In the genomic region with DNA sequence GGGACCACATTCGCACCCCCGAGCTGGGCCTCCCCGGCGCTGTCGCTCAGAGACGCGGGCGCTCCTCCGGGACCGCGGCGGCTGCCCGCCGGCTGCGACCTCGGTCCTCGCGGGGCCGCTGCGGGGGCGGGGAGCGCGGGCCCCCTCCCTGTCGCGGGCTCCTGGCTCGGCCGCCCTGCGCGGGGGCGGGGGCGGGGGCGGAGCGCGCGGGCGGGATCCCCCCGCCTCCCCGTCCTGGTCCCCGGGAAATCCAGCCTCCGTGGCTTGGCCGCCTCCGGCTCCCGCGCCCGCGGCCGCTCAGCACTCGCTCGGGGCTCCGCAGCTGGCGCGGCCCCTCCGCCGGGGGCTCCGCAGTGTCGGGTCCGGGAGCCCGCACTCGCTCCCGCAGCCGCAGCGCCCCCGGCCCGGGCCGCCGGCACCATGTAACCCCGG, we compare ENCODE assay signal across 8 mouse cellular contexts. TPM values are rescaled to one million over a fixed set of nuclear protein-coding genes. Genes with fewer than 3 reads are reported as not detected.
A peak's percentile ranks its signal among the peaks of the same experiment; 100 is the strongest.
DNase-seq lines count a peak whose midpoint lies in the region; ATAC-seq and TF ChIP-seq lines count a peak whose summit lies in the region.

Gene Dlgap3, plus strand, starts transcription at position 291 of the 432 bp plus-strand sequence.

- H3K27me3 ChIP-seq in forebrain, embryonic 11.5 days (ENCODE audit: control insufficient read depth, insufficient read depth, low read length): peaks cover 27% of the 10 kb centered on the region
- peaks cover 53% of the 10 kb centered on the region for H3K27me3 ChIP-seq in intestine, embryonic 15.5 days (replicated peaks)
- H3K27me3 ChIP-seq in liver, embryonic 12.5 days (replicated peaks): peaks cover 87% of the 10 kb centered on the region

- H3K4me2 ChIP-seq in forebrain, embryonic 11.5 days (ENCODE audit: low read depth, low read length, severe bottlenecking): peak within 1 kb of the TSS; percentile 99
- peak within 1 kb of the TSS; percentile 99 for H3K4me2 ChIP-seq in intestine, embryonic 15.5 days (replicated peaks)
- H3K4me2 ChIP-seq in liver, embryonic 12.5 days: peak within 1 kb of the TSS; percentile 77

- peak; percentile 61 for ATAC-seq in forebrain, embryonic 11.5 days (replicated peaks; ENCODE audit: low FRiP score)
- peak; percentile 76 for ATAC-seq in intestine, embryonic 15.5 days
- peak; percentile 45 for ATAC-seq in liver, embryonic 12.5 days
- no peak for ATAC-seq in megakaryocyte progenitor cell, adult 5-6 weeks (replicated peaks; ENCODE audit: poor library complexity)

- TF ChIP-seq CTCF in layer of hippocampus, adult 2 months (conservative IDR thresholded peaks at IDR 0.05): no peak
- no peak for TF ChIP-seq CTCF in olfactory bulb, adult 2 months (IDR thresholded peaks at IDR 0.05; ENCODE audit: insufficient read depth, low read depth, low read length)

- no peaks in the 10 kb centered on the region for H3K9me3 ChIP-seq in forebrain, embryonic 11.5 days (ENCODE audit: control insufficient read depth, low read length)
- H3K9me3 ChIP-seq in intestine, embryonic 15.5 days: no peaks in the 10 kb centered on the region
- no peaks in the 10 kb centered on the region for H3K9me3 ChIP-seq in liver, embryonic 12.5 days (replicated peaks)

- H3K4me3 ChIP-seq in layer of hippocampus, adult 2 months: peak within 1 kb of the TSS; percentile 81
- H3K4me3 ChIP-seq in forebrain, embryonic 11.5 days (ENCODE audit: low read depth, low read length): peak within 1 kb of the TSS; percentile 71
- peak within 1 kb of the TSS; percentile 81 for H3K4me3 ChIP-seq in intestine, embryonic 15.5 days (replicated peaks)
- H3K4me3 ChIP-seq in liver, embryonic 12.5 days: peak within 1 kb of the TSS; percentile 59
- H3K4me3 ChIP-seq in olfactory bulb, adult 2 months (ENCODE audit: insufficient read depth, low read depth, low read length): peak within 1 kb of the TSS; percentile 93

- DNase-seq in layer of hippocampus, adult 2 months (ENCODE audit: low spot score in 2 of 2): no peak
- no peak for DNase-seq in layer of hippocampus, adult 9-11 months
- peak; percentile 63 for DNase-seq in adrenal gland, postnatal 25 days
- no peak for DNase-seq in forebrain, embryonic 11.5 days (ENCODE audit: low spot score)

- no peak; the same call in 1 of the 2 replicates for TF ChIP-seq POLR2A in olfactory bulb, adult 2 months (IDR thresholded peaks at IDR 0.05; ENCODE audit: insufficient read depth, low read depth, low read length)

- peak within 1 kb of the TSS; percentile 80 for H3K9ac ChIP-seq in forebrain, embryonic 11.5 days (ENCODE audit: low read length)
- peak within 1 kb of the TSS; percentile 58 for H3K9ac ChIP-seq in intestine, embryonic 15.5 days
- H3K9ac ChIP-seq in liver, embryonic 12.5 days: peak within 1 kb of the TSS; percentile 35

- H3K36me3 ChIP-seq in forebrain, embryonic 11.5 days (ENCODE audit: control insufficient read depth, insufficient read depth, low read length): no peaks in the 10 kb centered on the region
- H3K36me3 ChIP-seq in intestine, embryonic 15.5 days: no peaks in the 10 kb centered on the region
- no peaks in the 10 kb centered on the region for H3K36me3 ChIP-seq in liver, embryonic 12.5 days

- peaks cover 7% of the 10 kb centered on the region; the same call in 1 of the 2 replicates for H3K4me1 ChIP-seq in forebrain, embryonic 11.5 days (replicated peaks; ENCODE audit: control insufficient read depth, insufficient read depth, low read length)
- peaks cover 15% of the 10 kb centered on the region for H3K4me1 ChIP-seq in intestine, embryonic 15.5 days (replicated peaks)
- peaks cover 15% of the 10 kb centered on the region for H3K4me1 ChIP-seq in liver, embryonic 12.5 days
- H3K4me1 ChIP-seq in olfactory bulb, adult 2 months (ENCODE audit: control insufficient read depth, insufficient read depth, low read length): peaks cover 23% of the 10 kb centered on the region

- H3K27ac ChIP-seq in layer of hippocampus, adult 2 months: peak within 1 kb of the TSS; percentile 96
- H3K27ac ChIP-seq in forebrain, embryonic 11.5 days (ENCODE audit: low read depth, low read length): 0 out of 2 replicates have a peak within 1 kb of the TSS, but pooled peaks have one; percentile 25
- H3K27ac ChIP-seq in intestine, embryonic 15.5 days: no peak within 1 kb of the TSS; the same call in 1 of the 2 replicates
- H3K27ac ChIP-seq in liver, embryonic 12.5 days: no peak within 1 kb of the TSS
- H3K27ac ChIP-seq in olfactory bulb, adult 2 months (ENCODE audit: insufficient read depth, low read depth, low read length): peak within 1 kb of the TSS; percentile 99

- WGBS in forebrain, embryonic 11.5 days: under 1% methylated on average over 65 of the region's 67 CpGs
- WGBS in intestine, embryonic 15.5 days: 1% methylated on average over 54 of the region's 67 CpGs
- 1% methylated on average over 42 of the region's 67 CpGs for WGBS in liver, embryonic 12.5 days (ENCODE audit: insufficient replicate concordance)
- WGBS in olfactory bulb, adult 2 months: 1% methylated on average over 63 of the region's 67 CpGs

RNA-seq across cellular contexts. Expression of gene Dlgap3, which starts in this region (rescaled TPM):
- 100 to 1,000 TPM; 283 to 292 TPM for total RNA-seq in layer of hippocampus, adult 2 months (2021)
- 4.5 and 6.0 TPM in 2 replicates for total RNA-seq in adrenal gland, postnatal 25 days (2021)
- 3.1 and 4.2 TPM in 2 replicates for polyA plus RNA-seq in forebrain, embryonic 11.5 days (2014; fragmentation: Nextera tagmentation; extraction: Ambion mirVana)
- 1.1 and 1.2 TPM in 2 replicates for polyA plus RNA-seq in intestine, embryonic 15.5 days (2015; fragmentation: Nextera tagmentation; extraction: Ambion mirVana)
- 0.33 and 0.55 TPM in 2 replicates for polyA plus RNA-seq in liver, embryonic 12.5 days (2016; fragmentation: Nextera tagmentation; extraction: Ambion mirVana)
- not detected in 2 replicates for polyA plus RNA-seq in olfactory bulb, adult 2 months (2012; ENCODE audit: insufficient read depth, insufficient read length, low replicate concordance, missing spikeins)
- not detected in 2 replicates for total RNA-seq in megakaryocyte progenitor cell, adult 5-6 weeks (2015)
- not detected in 2 replicates for total RNA-seq in megakaryocyte progenitor cell, adult 5-6 weeks (2017)

Comparison
In these comparisons a context has a peak if more than half of its experiments do, and no peak if none do; other contexts are left out.
1. RNA of gene Dlgap3 (total RNA-seq): 283 to 292 TPM in layer of hippocampus, adult 2 months; 4.5 to 6.0 TPM in adrenal gland, postnatal 25 days and not detected in megakaryocyte progenitor cell, adult 5-6 weeks; every median in the first group is over 10 times any median in the second.
2. Peak in ATAC-seq, H3K4me3 ChIP-seq, H3K9ac ChIP-seq and H3K4me2 ChIP-seq in liver, embryonic 12.5 days; RNA of the gene not detected or under 1 TPM.
3. H3K27ac ChIP-seq: peak in layer of hippocampus, adult 2 months (single experiment), forebrain, embryonic 11.5 days (single experiment) and olfactory bulb, adult 2 months (single experiment); none in intestine, embryonic 15.5 days (single experiment) and liver, embryonic 12.5 days (single experiment).
4. Peak in every context shown above with its lines, with median percentiles within 50 percentile points of each other: H3K4me3 ChIP-seq, H3K4me2 ChIP-seq and H3K9ac ChIP-seq.